Mouse (Mus musculus) lung, postnatal 0 days (tissue): ENCODE data around the gene Hnrnph2.

Experiments used
- CTCF ChIP-seq: IDR thresholded peaks from 2 replicates; pipeline ENCODE4 v1.5.1; 2016; ENCODE audit warnings: antibody characterized with exemption, mild to moderate bottlenecking
- EP300 ChIP-seq: IDR thresholded peaks from 2 replicates; pipeline ENCODE4 v1.6.1; 2016; ENCODE audit warnings: antibody characterized with exemption, mild to moderate bottlenecking, control low read depth

DNA sequence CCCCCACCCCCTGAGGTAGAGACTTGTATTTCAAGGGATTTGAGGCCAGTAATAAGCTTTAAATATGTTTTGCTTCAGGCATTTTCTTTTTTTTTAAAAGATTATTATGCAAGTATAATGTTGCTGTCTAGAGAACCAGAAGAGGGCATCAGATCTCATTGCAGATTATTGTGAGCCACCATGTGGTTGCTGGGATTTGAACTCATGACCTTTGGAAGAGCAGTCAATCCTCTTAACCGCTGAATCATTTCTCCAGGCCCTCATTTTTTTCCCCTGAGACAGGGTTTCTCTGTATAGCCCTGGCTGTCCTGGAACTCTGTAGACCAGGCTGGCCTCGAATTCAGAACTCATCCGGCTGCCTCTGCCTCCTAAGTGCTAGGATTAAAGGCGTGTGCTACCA, 12.7 kb upstream of the Hnrnph2 start:
- TF ChIP-seq CTCF (no peak), EP300 (no peak)
